Mouse (Mus musculus) forebrain, embryonic 16.5 days (tissue): ENCODE data around the gene Kif16b. TPM values are rescaled to one million over a fixed set of nuclear protein-coding genes. Genes with fewer than 3 reads are reported as not detected.

Experiments used
- ATAC-seq: fragments of 200-750 bp; cut with Nextera tagmentation; 2 replicates; pipeline ENCODE4 v1.8.0; 2017; ENCODE audit warnings: mild to moderate bottlenecking, moderate library complexity
- H3K27ac ChIP-seq: fragments of 300-500 bp; sonication (generic); 2 replicates; pipeline ENCODE4 v1.5.1; 2014; ENCODE audit warnings: low read length, control low read depth
- H3K27me3 ChIP-seq: fragments of 300-500 bp; sonication (generic); replicated peaks from 2 replicates; pipeline ENCODE4 v1.6.1; 2014; ENCODE audit warnings: low read length; ENCODE audit not compliant: control insufficient read depth, insufficient read depth
- H3K36me3 ChIP-seq: fragments of 300-500 bp; sonication (generic); 2 replicates; pipeline ENCODE4 v1.6.1; 2014; ENCODE audit not compliant: control insufficient read depth, insufficient read depth
- H3K4me1 ChIP-seq: fragments of 300-500 bp; sonication (generic); replicated peaks from 2 replicates; pipeline ENCODE4 v1.6.1; 2014; ENCODE audit warnings: low read length; ENCODE audit not compliant: control insufficient read depth, insufficient read depth
- H3K4me2 ChIP-seq: fragments of 300-500 bp; sonication (generic); 2 replicates; pipeline ENCODE4 v1.6.1; 2014; ENCODE audit warnings: mild to moderate bottlenecking, low read length, control low read depth
- H3K4me3 ChIP-seq: fragments of 300-500 bp; sonication (generic); replicated peaks from 2 replicates; pipeline ENCODE4 v1.5.1; 2014; ENCODE audit warnings: mild to moderate bottlenecking, low read length, control low read depth
- H3K9ac ChIP-seq: fragments of 300-500 bp; sonication (generic); replicated peaks from 2 replicates; pipeline ENCODE4 v1.6.1; 2014; ENCODE audit warnings: low read depth, low read length, control low read depth
- H3K9me3 ChIP-seq: fragments of 300-500 bp; sonication (generic); 2 replicates; pipeline ENCODE4 v1.6.1; 2016; ENCODE audit warnings: low read length; ENCODE audit not compliant: control insufficient read depth
- WGBS: fragments of 180-500 bp; shearing (Covaris S2); extraction: QIAGEN DNeasy Blood & Tissue Kit; methylation state at CpG from one replicate; pipeline ENCODE4 v1.1.7; 2014; 5-methylcytosine and 5-hydroxymethylcytosine counted together
- polyA plus RNA-seq: library from polyadenylated mRNA; unstranded; fragments of >200 nt; fragmentation: Nextera tagmentation; extraction: Ambion mirVana; gene quantifications from 2 replicates; pipeline ENCODE4 v1.2.1, GENCODE M21; 2015

Gene Kif16b
- polyA plus RNA-seq, 1 experiment from 2014 or later, result 2.7 TPM

- WGBS, result 97% methylated on average over 4 of the region's 4 CpGs
Observed at GRCm38 (mm10) chr2:142759192-142759591, 142.1 kb downstream of the Kif16b start.

DNA sequence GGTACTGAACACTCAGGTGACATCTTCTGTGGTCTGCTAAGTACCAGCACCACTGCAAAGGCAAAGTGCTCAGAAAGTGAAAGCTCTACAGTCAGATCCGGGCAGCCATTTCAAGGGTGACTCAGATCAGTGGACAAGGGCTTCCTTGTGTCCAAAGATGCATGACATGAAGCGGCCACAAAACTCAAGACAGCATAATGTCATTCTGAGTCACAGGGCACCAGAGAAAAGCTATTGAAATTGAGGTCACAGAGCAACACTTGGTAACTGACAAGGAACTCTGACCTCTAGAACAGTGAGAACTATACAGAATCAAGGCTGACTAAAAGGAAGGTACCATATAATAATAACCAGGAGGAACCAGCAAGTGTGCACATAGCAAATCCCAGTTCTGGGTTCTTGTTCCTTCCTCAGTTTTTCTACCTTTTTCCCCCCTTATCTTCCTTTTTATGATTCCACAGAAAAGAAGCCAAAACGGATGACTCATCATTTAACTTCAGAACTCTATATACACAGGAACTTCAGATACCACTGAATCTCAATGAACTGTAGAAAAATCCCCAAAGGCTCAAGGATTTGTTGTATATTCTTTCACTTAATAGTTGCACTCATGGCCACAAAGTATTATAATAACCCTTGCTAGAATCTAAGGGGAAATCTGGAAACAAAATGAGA is 143.1 kb downstream of the Kif16b start:
- Histone ChIP-seq H3K4me3 (no peak overlapping the region), H3K27me3 (no peaks in the 10 kb centered on the region), H3K9me3 (no peaks in the 10 kb centered on the region), H3K9ac (no peak overlapping the region), H3K4me2 (no peak overlapping the region), H3K27ac (no peak overlapping the region), H3K4me1 (no peaks in the 10 kb centered on the region), H3K36me3 (no peaks in the 10 kb centered on the region)
- no peak for ATAC-seq
- 81% methylated on average over 3 of the region's 3 CpGs for WGBS

More at GRCm38 (mm10) chr2:142759192-142759591, 142.1 kb downstream of the Kif16b start:
- no peak for ATAC-seq
- Histone ChIP-seq H3K4me2 (no peak overlapping the region), H3K9me3 (no peaks in the 10 kb centered on the region), H3K27ac (no peak overlapping the region), H3K27me3 (no peaks in the 10 kb centered on the region), H3K36me3 (no peaks in the 10 kb centered on the region), H3K4me1 (no peaks in the 10 kb centered on the region), H3K9ac (no peak overlapping the region), H3K4me3 (no peak overlapping the region)

DNA sequence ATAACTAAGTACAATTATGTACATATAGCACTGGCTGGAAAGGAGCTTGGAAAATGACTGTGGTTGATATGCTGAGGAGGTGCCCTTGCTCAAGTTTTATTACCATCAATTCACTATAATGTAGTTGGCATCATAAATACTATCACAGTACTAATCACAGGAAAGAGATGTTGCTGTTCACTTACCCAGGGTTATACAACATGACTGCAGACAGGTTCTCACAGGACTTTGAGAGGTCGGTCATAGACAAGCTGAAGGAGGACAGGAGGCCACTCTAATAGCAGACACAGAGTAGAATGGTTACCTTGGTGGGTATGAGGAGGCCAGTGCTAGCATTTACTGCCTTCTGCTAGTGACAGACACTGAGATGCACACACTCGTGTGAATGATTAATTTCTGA is 162.0 kb downstream of the Kif16b start:
- no peak for ATAC-seq
- Histone ChIP-seq H3K4me2 (no peak overlapping the region), H3K27ac (no peak overlapping the region), H3K27me3 (no peaks in the 10 kb centered on the region), H3K9ac (no peak overlapping the region), H3K36me3 (no peaks in the 10 kb centered on the region), H3K4me3 (no peak overlapping the region), H3K9me3 (no peaks in the 10 kb centered on the region), H3K4me1 (no peaks in the 10 kb centered on the region)
- 81% methylated on average over 2 of the region's 2 CpGs for WGBS

GRCm38 (mm10) chr2:142738488-142738887 is 162.8 kb downstream of the Kif16b start:
- H3K9ac ChIP-seq, result no peak overlapping the region
- no peaks in the 10 kb centered on the region for H3K9me3 ChIP-seq
- 67% methylated on average over 2 of the region's 2 CpGs for WGBS
- H3K4me3 ChIP-seq, result no peak overlapping the region
- no peak for ATAC-seq
- H3K27me3 ChIP-seq, result 0 out of 2 replicates have a peak, but pooled peaks cover 1% of the 10 kb centered on the region
- no peak overlapping the region for H3K4me2 ChIP-seq
- no peaks in the 10 kb centered on the region for H3K36me3 ChIP-seq
- H3K27ac ChIP-seq, result no peak overlapping the region
- no peaks in the 10 kb centered on the region for H3K4me1 ChIP-seq

- Histone ChIP-seq H3K9me3 (no peaks in the 10 kb centered on the region), H3K9ac (no peak overlapping the region), H3K27ac (no peak overlapping the region), H3K4me2 (no peak overlapping the region), H3K36me3 (no peaks in the 10 kb centered on the region), H3K4me1 (peaks cover 18% of the 10 kb centered on the region), H3K27me3 (0 out of 2 replicates have a peak, but pooled peaks cover 2% of the 10 kb centered on the region), H3K4me3 (no peak overlapping the region)
- ATAC-seq, result no peak
- 45% methylated on average over 3 of the region's 3 CpGs for WGBS
Observed at GRCm38 (mm10) chr2:142735691-142736090, 165.6 kb downstream of the Kif16b start.

DNA sequence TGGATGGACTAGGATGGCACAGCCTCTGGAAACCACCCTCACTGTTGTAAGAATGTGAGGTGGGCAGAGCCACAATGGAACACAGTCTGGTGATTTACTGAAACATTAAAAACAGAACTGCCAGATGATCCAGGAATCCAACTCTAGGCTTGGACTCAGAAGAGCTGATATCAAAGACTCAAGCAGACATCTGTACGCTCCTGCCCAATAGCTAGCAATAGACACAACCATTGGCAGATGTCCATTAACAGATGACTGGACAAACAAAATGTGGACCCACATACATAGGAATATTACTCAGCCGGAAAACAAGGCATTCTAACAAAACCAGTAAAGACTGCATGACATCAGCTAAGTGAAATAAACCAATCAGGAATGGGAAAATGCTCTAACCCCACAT is 167.3 kb downstream of the Kif16b start:
- WGBS, result 82% methylated on average over 2 of the region's 2 CpGs
- H3K4me1 ChIP-seq, result peaks cover 18% of the 10 kb centered on the region
- H3K27me3 ChIP-seq, result 0 out of 2 replicates have a peak, but pooled peaks cover 2% of the 10 kb centered on the region
- no peak overlapping the region for H3K9ac ChIP-seq
- ATAC-seq, result no peak
- no peaks in the 10 kb centered on the region for H3K9me3 ChIP-seq
- H3K36me3 ChIP-seq, result no peaks in the 10 kb centered on the region
- no peak overlapping the region for H3K4me2 ChIP-seq
- H3K27ac ChIP-seq, result no peak overlapping the region
- H3K4me3 ChIP-seq, result no peak overlapping the region

DNA sequence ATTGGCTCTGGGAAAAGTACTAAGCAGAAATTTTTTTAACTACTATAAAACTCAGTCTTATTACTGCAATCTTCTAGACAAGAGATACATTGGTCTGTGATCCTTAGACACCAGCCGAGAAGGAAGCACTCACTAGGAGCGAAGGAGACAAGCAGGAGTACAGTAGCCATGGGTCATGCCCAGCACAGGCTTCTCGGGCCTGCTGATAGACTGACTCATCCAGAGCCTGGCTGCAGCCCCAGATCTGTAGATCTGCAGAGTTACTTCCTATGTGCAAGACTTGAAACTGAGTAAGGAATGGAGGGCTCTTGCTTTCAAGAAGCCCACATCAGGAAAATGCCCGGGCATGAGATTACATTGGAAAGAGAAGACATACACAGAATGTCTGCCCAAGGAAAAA is 169.0 kb downstream of the Kif16b start:
- peaks cover 18% of the 10 kb centered on the region for H3K4me1 ChIP-seq
- H3K4me2 ChIP-seq, result no peak overlapping the region
- no peaks in the 10 kb centered on the region for H3K9me3 ChIP-seq
- 0 out of 2 replicates have a peak, but pooled peaks cover 2% of the 10 kb centered on the region for H3K27me3 ChIP-seq
- no peak overlapping the region for H3K4me3 ChIP-seq
- no peak for ATAC-seq
- peak overlapping the region; percentile 53 for H3K27ac ChIP-seq
- 85% methylated on average over 4 of the region's 4 CpGs for WGBS
- H3K36me3 ChIP-seq, result no peaks in the 10 kb centered on the region
- no peak overlapping the region for H3K9ac ChIP-seq

DNA sequence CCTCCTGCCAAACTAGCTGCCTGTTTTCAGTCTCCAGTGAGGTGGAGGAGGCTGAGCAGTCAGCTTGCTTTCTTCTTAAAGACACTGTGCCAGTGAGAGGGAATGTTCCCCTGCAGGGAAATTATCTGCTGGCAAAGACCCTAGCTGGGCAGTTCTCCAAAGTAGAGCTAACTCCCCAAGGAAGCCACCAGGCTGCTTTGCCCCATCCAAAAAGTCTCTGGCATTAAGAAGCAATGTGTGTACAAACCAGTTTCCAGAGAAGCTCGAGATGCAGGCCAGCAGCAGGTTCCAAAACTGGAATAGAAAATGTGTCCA is 169.6 kb downstream of the Kif16b start:
- Histone ChIP-seq H3K27me3 (0 out of 2 replicates have a peak, but pooled peaks cover 2% of the 10 kb centered on the region), H3K4me2 (no peak overlapping the region), H3K36me3 (no peaks in the 10 kb centered on the region), H3K9me3 (no peaks in the 10 kb centered on the region), H3K4me1 (peaks cover 18% of the 10 kb centered on the region), H3K27ac (peak overlapping the region; percentile 53), H3K4me3 (no peak overlapping the region), H3K9ac (no peak overlapping the region)
- WGBS, result 13% methylated on average over 1 of the region's 1 CpGs
- ATAC-seq, result peak; percentile 96

- ATAC-seq, result peak; percentile 34
- H3K4me2 ChIP-seq, result no peak overlapping the region
- no peaks in the 10 kb centered on the region for H3K9me3 ChIP-seq
- WGBS, result 34% methylated on average over 10 of the region's 10 CpGs
- H3K9ac ChIP-seq, result no peak overlapping the region
- 0 out of 2 replicates have a peak, but pooled peaks cover 2% of the 10 kb centered on the region for H3K27me3 ChIP-seq
- H3K27ac ChIP-seq, result peak overlapping the region; percentile 63
- H3K36me3 ChIP-seq, result no peaks in the 10 kb centered on the region
- peaks cover 18% of the 10 kb centered on the region for H3K4me1 ChIP-seq
- H3K4me3 ChIP-seq, result no peak overlapping the region
Observed at GRCm38 (mm10) chr2:142731016-142731777, 170.1 kb downstream of the Kif16b start.
